Mouse (Mus musculus) forebrain, embryonic 16.5 days (tissue): ENCODE measurements at regions not wholly inside any gene's neighbourhood (a gene's known extent, or its start where the extent isn't known, plus 50 kb on each side); places are given as distances from the start of the nearest gene placed in this dataset.
"Not testable (repeated sequence)": the region's sequence is repeated elsewhere in the genome, so short reads cannot be mapped to it uniquely, and the experiment has no call there.

ENCODE experiments used
- ATAC-seq: fragments of 200-750 bp; cut with Nextera tagmentation; 2 replicates; pipeline ENCODE4 v1.8.0; 2017; ENCODE audit warnings: mild to moderate bottlenecking, moderate library complexity
- H3K27ac ChIP-seq: fragments of 300-500 bp; sonication (generic); 2 replicates; pipeline ENCODE4 v1.5.1; 2014; ENCODE audit warnings: low read length, control low read depth
- H3K27me3 ChIP-seq: fragments of 300-500 bp; sonication (generic); replicated peaks from 2 replicates; pipeline ENCODE4 v1.6.1; 2014; ENCODE audit warnings: low read length; ENCODE audit not compliant: control insufficient read depth, insufficient read depth
- H3K36me3 ChIP-seq: fragments of 300-500 bp; sonication (generic); 2 replicates; pipeline ENCODE4 v1.6.1; 2014; ENCODE audit not compliant: control insufficient read depth, insufficient read depth
- H3K4me1 ChIP-seq: fragments of 300-500 bp; sonication (generic); replicated peaks from 2 replicates; pipeline ENCODE4 v1.6.1; 2014; ENCODE audit warnings: low read length; ENCODE audit not compliant: control insufficient read depth, insufficient read depth
- H3K4me2 ChIP-seq: fragments of 300-500 bp; sonication (generic); 2 replicates; pipeline ENCODE4 v1.6.1; 2014; ENCODE audit warnings: mild to moderate bottlenecking, low read length, control low read depth
- H3K4me3 ChIP-seq: fragments of 300-500 bp; sonication (generic); replicated peaks from 2 replicates; pipeline ENCODE4 v1.5.1; 2014; ENCODE audit warnings: mild to moderate bottlenecking, low read length, control low read depth
- H3K9ac ChIP-seq: fragments of 300-500 bp; sonication (generic); replicated peaks from 2 replicates; pipeline ENCODE4 v1.6.1; 2014; ENCODE audit warnings: low read depth, low read length, control low read depth
- H3K9me3 ChIP-seq: fragments of 300-500 bp; sonication (generic); 2 replicates; pipeline ENCODE4 v1.6.1; 2016; ENCODE audit warnings: low read length; ENCODE audit not compliant: control insufficient read depth
- whole genome bisulfite sequencing: fragments of 180-500 bp; shearing (Covaris S2); extraction: QIAGEN DNeasy Blood & Tissue Kit; methylation state at CpG from one replicate; pipeline ENCODE4 v1.1.7; 2014; 5-methylcytosine and 5-hydroxymethylcytosine counted together

DNA sequence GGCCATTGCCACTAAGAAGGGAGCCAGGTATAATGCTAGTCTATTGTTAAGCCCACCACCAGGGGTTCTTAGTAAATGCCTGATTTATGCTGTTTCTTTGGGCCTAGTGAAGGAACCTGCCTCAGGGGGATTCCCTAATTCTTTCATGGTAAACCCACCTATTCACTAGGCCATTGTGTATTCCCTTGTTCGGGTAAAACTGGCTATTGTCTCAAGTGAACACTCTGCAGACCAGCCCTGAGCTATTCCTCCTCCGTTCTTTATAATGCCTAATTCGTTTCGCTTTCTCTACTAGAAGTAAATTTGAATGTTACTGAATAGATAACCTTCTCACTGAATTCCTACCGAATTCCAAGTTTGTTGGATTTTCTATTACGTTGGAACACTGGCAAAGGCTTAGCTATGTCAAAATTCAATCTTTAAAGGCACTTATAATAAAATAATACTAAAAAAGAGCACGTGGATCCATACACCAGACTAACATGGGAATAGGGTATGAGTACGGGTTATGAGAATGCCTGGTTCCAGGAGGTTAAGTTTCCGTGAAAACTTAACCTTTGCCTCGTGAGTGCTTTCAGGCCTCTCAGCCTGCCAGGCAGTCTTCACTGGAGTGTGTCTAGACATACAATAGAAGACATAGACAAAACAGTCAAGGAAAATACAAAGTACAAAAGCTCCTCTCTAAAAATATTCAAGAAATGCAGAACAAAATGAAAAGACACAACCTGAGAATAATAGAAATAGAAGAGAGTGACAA lies 536.8 kb upstream of the Cntn5 start:
- not testable (repeated sequence) for H3K36me3 ChIP-seq, H3K4me3 ChIP-seq, H3K27me3 ChIP-seq, H3K4me2 ChIP-seq, H3K27ac ChIP-seq, H3K9ac ChIP-seq, H3K4me1 ChIP-seq, H3K9me3 ChIP-seq, ATAC-seq
- 29% methylated on average over 10 of the region's 10 CpGs for WGBS

GRCm38 (mm10) chr9:11436443-11437167 lies 532.0 kb upstream of the Cntn5 start:
- Histone ChIP-seq H3K9me3 (no peaks in the 10 kb centered on the region), H3K9ac (no peak overlapping the region), H3K4me2 (no peak overlapping the region), H3K4me3 (no peak overlapping the region), H3K27me3 (no peaks in the 10 kb centered on the region), H3K4me1 (no peaks in the 10 kb centered on the region), H3K27ac (no peak overlapping the region), H3K36me3 (no peaks in the 10 kb centered on the region)
- 76% methylated on average over 1 of the region's 1 CpGs for WGBS
- ATAC-seq: no peak

- no peak overlapping the region for H3K27ac ChIP-seq
- H3K27me3 ChIP-seq: no peaks in the 10 kb centered on the region
- H3K4me2 ChIP-seq: no peak overlapping the region
- 73% methylated on average over 2 of the region's 2 CpGs for WGBS
- no peaks in the 10 kb centered on the region for H3K4me1 ChIP-seq
- H3K4me3 ChIP-seq: no peak overlapping the region
- H3K9me3 ChIP-seq: no peaks in the 10 kb centered on the region
- no peaks in the 10 kb centered on the region for H3K36me3 ChIP-seq
- ATAC-seq: no peak
- H3K9ac ChIP-seq: no peak overlapping the region
These were observed 531.4 kb upstream of the Cntn5 start for GRCm38 (mm10) chr9:11436014-11436413.

DNA sequence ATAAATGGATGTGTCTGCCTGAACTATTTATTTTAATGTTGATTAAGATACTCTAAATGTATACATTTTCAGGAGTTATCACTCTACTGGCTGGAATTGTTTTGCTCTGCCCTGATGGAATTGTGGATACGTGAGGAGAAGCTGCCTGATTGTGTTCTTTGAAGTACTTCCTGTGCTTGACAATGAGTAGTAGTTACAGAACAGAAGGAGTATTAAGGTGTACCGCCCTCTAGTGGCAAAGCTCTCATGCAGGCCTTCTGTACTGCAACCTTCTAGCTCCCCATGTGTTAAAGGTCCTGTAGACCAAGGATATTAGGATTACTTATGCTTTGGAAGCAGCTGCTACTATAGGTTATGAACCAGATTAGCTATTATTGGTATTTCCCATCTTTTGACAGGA lies 530.4 kb upstream of the Cntn5 start:
- no peaks in the 10 kb centered on the region for H3K9me3 ChIP-seq
- no peak overlapping the region for H3K27ac ChIP-seq
- WGBS: 34% methylated on average over 2 of the region's 2 CpGs
- ATAC-seq: no peak
- no peaks in the 10 kb centered on the region for H3K27me3 ChIP-seq
- no peak overlapping the region for H3K4me2 ChIP-seq
- H3K9ac ChIP-seq: no peak overlapping the region
- H3K36me3 ChIP-seq: no peaks in the 10 kb centered on the region
- H3K4me1 ChIP-seq: no peaks in the 10 kb centered on the region
- no peak overlapping the region for H3K4me3 ChIP-seq

DNA sequence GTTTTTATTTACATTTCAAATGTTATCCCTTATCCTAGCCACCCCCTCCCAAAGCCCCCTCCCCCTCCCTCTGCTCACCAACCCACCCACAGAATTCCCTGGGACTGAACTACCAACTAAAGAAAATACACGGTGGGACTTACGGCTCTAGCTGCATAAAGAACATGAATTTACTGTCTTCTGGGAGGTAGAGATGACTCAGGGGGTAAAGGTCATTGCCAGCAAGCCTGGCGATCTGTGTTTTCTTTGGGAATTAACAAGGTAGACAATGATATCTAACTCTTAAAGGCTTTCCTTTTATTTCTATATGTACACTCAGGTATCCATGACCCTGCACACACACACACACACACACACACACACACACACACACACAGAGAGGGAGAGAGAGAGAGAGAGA lies 521.9 kb upstream of the Cntn5 start:
- H3K9me3 ChIP-seq: no peaks in the 10 kb centered on the region
- no peak overlapping the region for H3K4me3 ChIP-seq
- no peaks in the 10 kb centered on the region for H3K36me3 ChIP-seq
- 81% methylated on average over 3 of the region's 3 CpGs for WGBS
- no peaks in the 10 kb centered on the region for H3K4me1 ChIP-seq
- no peaks in the 10 kb centered on the region for H3K27me3 ChIP-seq
- no peak overlapping the region for H3K27ac ChIP-seq
- no peak overlapping the region for H3K4me2 ChIP-seq
- ATAC-seq: no peak
- no peak overlapping the region for H3K9ac ChIP-seq

GRCm38 (mm10) chr9:11396829-11397228 lies 492.3 kb upstream of the Cntn5 start:
- 80% methylated on average over 2 of the region's 2 CpGs for WGBS
- H3K9ac ChIP-seq: no peak overlapping the region
- no peaks in the 10 kb centered on the region for H3K36me3 ChIP-seq
- H3K27ac ChIP-seq: no peak overlapping the region
- H3K27me3 ChIP-seq: no peaks in the 10 kb centered on the region
- no peak overlapping the region for H3K4me2 ChIP-seq
- ATAC-seq: no peak
- H3K4me1 ChIP-seq: no peaks in the 10 kb centered on the region
- no peaks in the 10 kb centered on the region for H3K9me3 ChIP-seq
- no peak overlapping the region for H3K4me3 ChIP-seq

- no peaks in the 10 kb centered on the region for H3K27me3 ChIP-seq
- no peaks in the 10 kb centered on the region for H3K4me1 ChIP-seq
- H3K36me3 ChIP-seq: no peaks in the 10 kb centered on the region
- H3K9ac ChIP-seq: no peak overlapping the region
- H3K9me3 ChIP-seq: no peaks in the 10 kb centered on the region
- WGBS: 88% methylated on average over 1 of the region's 1 CpGs
- no peak overlapping the region for H3K4me3 ChIP-seq
- ATAC-seq: no peak
- H3K4me2 ChIP-seq: no peak overlapping the region
- H3K27ac ChIP-seq: no peak overlapping the region
These were observed 477.1 kb upstream of the Cntn5 start for GRCm38 (mm10) chr9:11381648-11382075.

GRCm38 (mm10) chr9:11380531-11380930 lies 476.0 kb upstream of the Cntn5 start:
- Histone ChIP-seq H3K27ac (no peak overlapping the region), H3K36me3 (no peaks in the 10 kb centered on the region), H3K4me1 (no peaks in the 10 kb centered on the region), H3K9ac (no peak overlapping the region), H3K4me2 (no peak overlapping the region), H3K9me3 (no peaks in the 10 kb centered on the region), H3K27me3 (no peaks in the 10 kb centered on the region), H3K4me3 (no peak overlapping the region)
- no peak for ATAC-seq
- WGBS: 91% methylated on average over 7 of the region's 7 CpGs

DNA sequence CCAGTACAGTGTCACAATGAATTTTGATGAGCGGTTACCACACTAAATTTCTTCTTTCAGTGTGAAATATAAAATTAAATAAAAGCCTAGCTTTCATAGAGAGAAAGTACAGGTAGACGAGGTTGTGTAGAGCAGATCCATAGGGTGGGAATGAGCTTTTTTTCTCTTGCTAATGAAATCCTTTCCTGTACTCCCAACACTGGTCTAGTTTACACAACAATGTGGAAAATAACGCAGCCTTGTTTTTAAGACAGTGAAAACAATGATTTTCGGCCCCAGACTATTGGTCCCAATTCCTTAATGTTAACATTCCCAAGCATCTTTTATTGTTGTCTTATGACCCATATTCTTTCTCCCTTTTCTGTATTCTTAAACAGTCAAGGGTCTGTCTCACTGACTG lies 473.5 kb upstream of the Cntn5 start:
- no peaks in the 10 kb centered on the region for H3K27me3 ChIP-seq
- H3K4me2 ChIP-seq: no peak overlapping the region
- H3K4me3 ChIP-seq: no peak overlapping the region
- no peaks in the 10 kb centered on the region for H3K36me3 ChIP-seq
- no peak overlapping the region for H3K9ac ChIP-seq
- ATAC-seq: no peak
- WGBS: 93% methylated on average over 4 of the region's 4 CpGs
- no peaks in the 10 kb centered on the region for H3K9me3 ChIP-seq
- H3K27ac ChIP-seq: no peak overlapping the region
- H3K4me1 ChIP-seq: no peaks in the 10 kb centered on the region
